Mouse (Mus musculus) adrenal gland, postnatal 10 days (tissue): ENCODE measurements at regions not wholly inside any gene's neighbourhood (a gene's known extent, or its start where the extent isn't known, plus 50 kb on each side); places are given as distances from the start of the nearest gene placed in this dataset.
"Not testable (repeated sequence)": the region's sequence is repeated elsewhere in the genome, so short reads cannot be mapped to it uniquely, and the experiment has no call there.

Experiments
- DNase-seq: peaks from one replicate; pipeline ENCODE4 v3.0.0; 2021; ENCODE audit warnings: mixed read lengths

DNA sequence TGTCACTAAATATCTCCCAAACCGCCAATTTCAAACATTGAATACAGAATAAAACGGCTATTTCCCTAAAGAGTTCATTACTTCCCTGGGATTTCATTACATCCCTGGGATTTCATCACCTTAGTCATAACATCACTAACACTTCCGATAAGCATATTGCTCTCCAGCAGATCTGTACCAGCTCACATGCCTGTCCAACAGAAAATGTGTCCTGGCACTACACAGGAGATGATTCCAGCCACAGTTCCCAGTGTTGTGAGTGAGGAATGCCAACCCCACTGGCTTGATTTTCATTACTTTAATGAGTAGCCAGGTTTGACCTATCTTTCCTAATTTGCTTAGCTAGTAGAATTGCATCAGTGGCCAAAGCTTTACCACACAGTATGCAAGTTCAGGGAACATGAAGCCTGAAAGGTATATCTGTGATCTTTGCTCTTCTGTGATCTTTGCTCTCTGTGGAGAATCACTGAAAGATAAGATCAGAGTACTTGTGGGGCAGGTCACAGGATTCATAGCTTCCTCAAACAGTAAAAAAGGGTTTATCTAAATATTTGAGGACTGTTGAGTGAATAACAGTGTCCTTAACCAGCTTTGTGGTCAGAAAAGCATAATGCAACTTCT is 1115.5 kb upstream of the 1700009N14Rik start:
- DNase-seq, result no peak

- no peak for DNase-seq
Observed at GRCm38 (mm10) chr4:38335156-38335555, 1114.9 kb upstream of the 1700009N14Rik start.

- no peak for DNase-seq
Observed at GRCm38 (mm10) chr4:38371047-38371446, 1079.0 kb upstream of the 1700009N14Rik start.

GRCm38 (mm10) chr4:38381916-38382315 is 1068.2 kb upstream of the 1700009N14Rik start:
- DNase-seq, result no peak

- no peak for DNase-seq
Observed at GRCm38 (mm10) chr4:38396635-38397034, 1053.5 kb upstream of the 1700009N14Rik start.

DNA sequence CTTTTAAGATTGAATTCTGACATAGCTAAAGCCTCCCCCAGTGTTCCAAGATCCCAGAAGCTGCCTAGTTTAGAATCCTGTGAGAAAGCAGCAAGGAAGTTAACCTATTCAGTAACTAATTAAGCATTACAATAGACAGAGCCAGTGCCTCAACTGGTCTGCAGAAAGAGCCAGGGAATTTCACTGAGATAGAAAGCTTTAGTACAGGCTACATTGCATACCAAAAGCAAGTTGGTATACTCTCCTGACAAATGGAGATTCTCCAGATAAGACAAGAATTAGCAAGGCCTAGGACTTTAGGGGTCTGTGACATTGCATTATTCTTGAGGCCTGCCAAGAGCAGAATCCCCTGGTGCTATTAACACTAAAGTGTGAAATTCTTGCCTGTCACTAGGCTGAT is 1014.8 kb upstream of the 1700009N14Rik start:
- DNase-seq, result not testable (repeated sequence)

DNA sequence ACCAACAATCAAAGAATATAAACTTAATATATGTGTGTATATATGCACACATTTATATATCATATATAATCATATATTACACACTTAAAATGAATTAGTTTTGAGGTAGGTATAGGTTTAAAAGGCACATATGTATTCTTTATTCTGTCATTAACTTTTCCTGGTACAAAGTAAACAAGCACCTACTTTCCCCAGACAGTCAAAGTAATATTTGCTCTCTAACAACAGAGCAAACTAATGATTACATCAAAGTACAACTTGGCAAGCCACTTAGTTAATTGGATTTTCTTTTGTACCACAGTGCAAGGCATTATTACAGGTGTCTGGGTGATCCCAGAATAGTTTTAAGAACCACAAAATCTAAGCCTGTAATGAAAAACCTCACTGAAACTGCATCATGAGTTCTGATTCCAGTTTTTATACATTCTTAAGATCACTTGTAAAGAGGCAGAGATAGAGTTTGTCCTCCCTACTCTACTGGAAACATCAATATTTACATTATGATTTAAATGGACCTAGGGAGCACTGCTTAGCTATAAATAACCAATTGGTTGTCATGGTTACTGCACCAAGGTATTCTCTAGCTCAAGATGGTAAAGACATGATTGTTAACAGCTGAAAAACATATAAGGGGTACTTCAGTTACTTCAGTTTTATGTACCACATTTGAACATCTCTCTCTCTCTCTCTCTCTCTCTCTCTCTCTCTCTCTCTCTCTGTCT is 988.5 kb upstream of the 1700009N14Rik start:
- DNase-seq, result no peak

GRCm38 (mm10) chr4:38498271-38498670 is 951.8 kb upstream of the 1700009N14Rik start:
- no peak for DNase-seq

DNA sequence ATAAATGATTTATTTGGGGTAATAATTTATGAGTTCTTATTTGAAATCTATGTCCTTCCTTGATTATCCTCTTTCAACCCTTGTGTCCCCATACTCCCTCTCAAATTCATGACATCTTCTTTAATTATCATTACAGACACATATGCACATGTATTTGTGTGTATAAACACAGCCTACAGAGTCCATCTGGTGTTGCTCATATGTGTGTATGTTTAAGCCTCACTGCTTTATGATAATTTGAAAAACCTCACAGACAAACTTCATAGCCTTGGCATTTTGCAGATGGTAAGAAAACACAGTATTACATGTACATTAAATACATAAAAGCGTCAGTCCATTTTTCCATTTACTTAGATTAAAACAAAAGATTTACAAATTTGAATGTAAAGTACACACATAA is 944.2 kb upstream of the 1700009N14Rik start:
- no peak for DNase-seq

- peak; percentile 5 for DNase-seq
Observed at GRCm38 (mm10) chr4:38507202-38507601, 942.9 kb upstream of the 1700009N14Rik start.

DNA sequence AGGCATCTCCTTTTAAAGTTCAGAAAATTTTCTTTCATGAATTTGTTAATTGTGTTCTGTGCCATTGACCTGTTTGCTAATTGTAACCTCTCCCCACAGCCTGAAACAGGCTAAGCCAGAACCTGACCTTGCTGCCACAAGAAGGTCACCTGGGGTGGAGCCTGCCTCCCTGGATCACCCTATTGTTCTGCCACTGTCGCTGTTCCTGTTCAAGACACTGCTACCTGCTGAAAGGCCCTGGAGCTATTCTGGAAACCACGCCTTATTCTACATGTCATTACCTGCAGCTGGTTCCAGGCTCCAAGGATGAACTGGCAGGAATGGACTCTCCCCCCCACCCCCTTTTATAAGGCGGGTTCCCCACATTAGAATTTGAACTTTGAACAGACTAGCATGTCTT is 931.0 kb upstream of the 1700009N14Rik start:
- no peak for DNase-seq
